Mouse (Mus musculus): ENCODE results near the gene Pdxk. TPM values are rescaled to one million over a fixed set of nuclear protein-coding genes. Genes with fewer than 3 reads are reported as not detected.

Gene Pdxk
- total RNA-seq, 2 experiments from 2014 or later, result 99.5 to 106 TPM

GRCm38 (mm10) chr10:78460463-78460862 lies 4.3 kb downstream of the Pdxk start:
- no peak for DNase-seq (ENCODE audit: low spot score in 2 of 2)

DNA sequence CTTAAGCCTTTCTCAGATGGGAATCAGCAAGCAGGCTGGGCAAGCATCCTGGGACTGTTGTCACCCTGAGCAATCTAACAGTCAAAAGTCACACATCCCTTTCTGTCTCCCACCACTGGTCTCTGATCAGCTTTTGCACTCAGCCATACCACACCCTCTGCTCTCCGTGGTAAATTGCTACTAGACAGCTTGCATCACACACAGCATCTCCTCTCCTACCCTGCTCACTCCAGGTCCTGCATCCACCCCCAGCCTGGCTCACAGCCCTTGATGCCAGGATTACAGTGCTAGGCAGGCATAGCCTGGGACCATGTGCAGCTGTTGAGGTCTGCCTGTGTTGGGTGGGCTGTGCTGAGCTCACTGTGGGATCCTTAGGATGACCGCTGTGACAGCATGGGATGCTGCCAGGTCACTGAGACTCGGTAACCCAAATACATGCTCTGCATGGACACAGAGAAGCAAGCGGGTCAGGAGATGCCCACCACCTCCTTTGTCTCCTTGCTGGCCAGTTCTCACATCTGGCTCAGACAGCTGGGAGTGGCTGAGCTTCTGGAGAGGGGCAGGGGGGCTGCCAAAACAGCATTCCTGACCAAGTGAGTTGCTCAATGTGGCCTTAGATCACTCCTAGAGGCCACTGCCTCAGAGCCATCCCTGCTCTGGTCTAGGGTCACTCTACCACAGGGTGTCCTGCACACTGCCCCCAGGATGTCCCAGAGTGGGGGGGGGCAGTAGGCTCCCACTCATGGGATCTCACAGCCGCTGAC lies 6.2 kb downstream of the Pdxk start:
- peak in 1 of 2 experiments; percentile 43 for DNase-seq (ENCODE audit: low spot score in 2 of 2)

DNA sequence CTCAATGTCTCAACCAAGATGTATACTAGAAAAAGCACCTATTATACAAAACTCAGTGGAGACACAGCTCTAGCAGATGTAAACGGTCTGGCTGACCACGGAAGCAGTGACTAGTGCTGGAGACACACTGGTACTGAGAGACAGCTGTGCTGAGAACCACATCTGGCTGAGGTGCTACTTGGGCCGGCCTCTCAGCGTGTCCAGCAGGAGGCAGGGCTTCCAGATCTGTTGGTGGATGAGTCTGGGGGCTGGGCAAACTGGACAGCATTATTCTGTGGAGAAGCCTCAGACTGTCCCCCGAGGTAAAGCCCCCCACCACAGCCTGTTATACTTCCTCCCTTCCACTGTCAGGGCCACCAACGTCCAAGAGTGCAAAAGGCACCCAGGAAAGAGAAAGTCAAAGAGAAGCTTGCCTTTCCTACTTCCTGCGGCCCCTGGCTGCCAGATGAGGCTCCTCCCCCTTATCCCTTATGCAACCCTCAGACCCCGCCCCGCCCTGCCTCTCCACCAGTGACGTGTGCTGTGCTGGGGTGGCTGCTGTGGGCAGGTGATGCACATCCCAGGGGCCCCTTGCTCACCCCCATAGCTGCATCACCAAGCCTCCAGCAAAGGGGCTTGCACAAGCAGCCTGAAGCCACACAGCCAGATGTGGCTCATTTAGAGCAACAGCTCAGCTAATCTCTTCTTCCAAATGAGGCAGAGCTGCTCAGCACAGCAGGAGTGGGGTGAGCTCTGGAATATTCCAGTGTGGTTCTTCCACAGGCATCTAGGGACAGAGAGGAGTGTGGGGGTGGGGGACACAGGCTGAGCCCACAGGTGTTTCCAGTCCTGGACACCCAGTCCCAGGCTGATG lies 7.1 kb downstream of the Pdxk start:
- peak in 1 of 2 experiments; percentile 23 for DNase-seq (ENCODE audit: low spot score in 2 of 2)

DNA sequence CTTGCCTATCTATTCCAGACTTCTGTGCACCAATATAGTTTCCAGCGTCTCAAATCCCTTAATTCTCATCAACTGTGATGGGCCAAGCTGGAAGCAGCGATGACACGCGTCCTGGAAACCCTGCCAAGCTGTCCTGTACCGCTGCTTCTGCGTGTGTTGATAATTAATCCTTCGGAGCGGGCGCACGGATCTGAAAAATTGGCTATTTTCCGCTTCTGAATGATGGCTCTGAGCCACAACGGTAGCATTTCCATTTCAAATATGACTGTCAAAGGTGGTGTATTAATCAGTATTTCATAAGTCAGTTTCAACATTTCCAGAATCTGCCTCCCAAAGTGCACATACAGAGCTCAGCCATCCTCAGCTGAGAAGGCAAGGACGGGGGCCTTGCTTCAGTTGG lies 8.1 kb downstream of the Pdxk start:
- DNase-seq (ENCODE audit: low spot score in 2 of 2), result peak; percentile 27 to 68

DNA sequence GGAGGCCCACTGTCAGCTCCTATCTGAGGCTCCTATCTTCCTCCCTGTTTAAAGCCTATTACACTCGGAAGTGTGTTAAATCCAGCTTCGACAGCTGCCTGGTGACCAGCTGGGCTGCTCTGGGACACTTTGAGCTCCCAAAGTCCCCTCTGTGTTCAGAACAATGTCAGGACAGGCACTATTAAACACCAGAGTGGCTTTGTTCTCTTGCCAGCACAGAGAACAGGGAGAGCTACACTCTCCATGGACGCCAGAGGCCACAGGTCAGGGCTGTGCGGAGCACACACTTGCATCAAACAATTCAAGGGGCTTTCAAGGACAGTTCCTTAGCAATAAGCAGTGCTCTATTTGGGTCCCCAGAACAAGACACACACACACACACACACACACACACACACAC lies 12.1 kb downstream of the Pdxk start:
- DNase-seq (ENCODE audit: low spot score in 2 of 2), result peak in 1 of 2 experiments; percentile 22

DNA sequence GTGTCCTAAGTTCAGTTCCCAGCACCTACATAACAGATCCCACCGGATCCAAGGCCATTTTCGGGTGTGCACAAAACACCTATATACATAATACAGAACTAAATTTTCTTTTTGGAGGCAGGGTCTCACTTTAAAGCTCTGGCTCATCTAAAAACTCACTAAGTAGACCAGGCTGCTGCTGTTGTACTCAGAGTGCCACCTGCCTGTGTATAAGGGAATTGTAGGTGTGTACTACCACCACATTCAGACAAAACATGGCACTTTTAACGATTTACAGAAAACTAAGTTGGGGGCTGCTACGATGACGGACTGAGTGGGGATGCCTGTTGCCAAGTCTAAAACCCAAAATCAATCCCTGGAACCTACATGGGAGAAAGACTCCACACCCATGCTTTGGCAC lies 14.0 kb downstream of the Pdxk start:
- DNase-seq (ENCODE audit: low spot score in 2 of 2), result no peak

DNA sequence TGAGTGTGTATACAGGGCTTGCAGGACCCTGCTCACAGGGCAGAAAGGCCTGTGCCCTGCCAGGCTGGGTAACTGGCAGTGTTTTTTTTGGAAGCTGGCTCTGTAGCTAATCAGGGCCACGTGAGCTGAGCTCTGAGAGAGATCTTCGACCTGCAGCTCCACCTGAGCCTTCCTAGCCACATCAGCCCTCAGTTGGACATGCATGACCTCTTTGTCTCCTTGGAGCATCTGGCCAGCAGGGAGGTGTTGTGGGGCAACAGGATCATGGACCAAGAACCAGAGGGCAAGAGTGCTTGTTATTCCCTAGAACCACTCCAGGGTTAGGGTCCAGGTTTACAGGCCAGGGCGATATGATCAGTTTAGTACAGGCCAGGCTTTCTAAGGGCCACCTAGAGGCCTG lies 17.4 kb downstream of the Pdxk start:
- DNase-seq (ENCODE audit: low spot score in 2 of 2), result no peak

GRCm38 (mm10) chr10:78446195-78446594 lies 18.6 kb downstream of the Pdxk start:
- DNase-seq (ENCODE audit: low spot score in 2 of 2), result no peak

DNA sequence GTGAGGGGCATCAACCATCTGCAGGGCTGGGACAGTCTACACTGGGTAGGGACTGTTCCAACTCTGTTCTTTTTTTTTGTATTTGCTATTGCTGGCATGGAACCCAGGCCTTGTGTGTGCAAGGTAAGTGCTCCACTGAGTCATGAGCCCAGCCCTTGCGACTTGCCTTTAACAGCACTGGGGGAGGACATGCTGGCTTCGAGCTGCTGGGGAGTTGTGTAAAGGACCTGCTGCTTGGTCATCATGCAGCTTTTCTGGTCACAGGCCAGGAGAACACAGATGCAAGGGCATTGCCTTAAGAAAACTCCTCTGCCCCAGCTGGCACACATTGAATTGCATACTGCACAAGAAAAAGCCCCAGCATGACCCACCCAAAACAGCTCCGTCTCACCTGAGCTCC lies 22.5 kb downstream of the Pdxk start:
- DNase-seq (ENCODE audit: low spot score in 2 of 2), result no peak

DNA sequence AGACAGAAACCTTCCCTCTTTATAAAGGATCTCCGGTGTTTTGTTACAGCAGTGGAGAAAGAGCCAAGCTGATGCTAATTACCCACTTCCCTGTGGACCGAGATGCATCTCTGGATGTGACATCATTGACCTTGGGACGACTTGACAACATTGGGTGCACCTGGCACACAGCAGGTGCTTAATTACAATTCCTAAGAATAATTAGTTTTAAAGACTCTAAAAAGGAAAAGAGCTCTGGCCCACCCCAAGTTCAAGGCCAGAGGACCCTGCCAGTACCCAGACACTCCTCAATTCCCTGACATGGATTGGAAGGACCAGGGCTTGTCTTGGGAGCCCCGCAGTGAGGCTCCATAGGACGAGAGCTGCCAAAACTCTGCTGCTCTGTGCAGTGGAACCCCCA lies 23.2 kb downstream of the Pdxk start:
- DNase-seq (ENCODE audit: low spot score in 2 of 2), result no peak

DNA sequence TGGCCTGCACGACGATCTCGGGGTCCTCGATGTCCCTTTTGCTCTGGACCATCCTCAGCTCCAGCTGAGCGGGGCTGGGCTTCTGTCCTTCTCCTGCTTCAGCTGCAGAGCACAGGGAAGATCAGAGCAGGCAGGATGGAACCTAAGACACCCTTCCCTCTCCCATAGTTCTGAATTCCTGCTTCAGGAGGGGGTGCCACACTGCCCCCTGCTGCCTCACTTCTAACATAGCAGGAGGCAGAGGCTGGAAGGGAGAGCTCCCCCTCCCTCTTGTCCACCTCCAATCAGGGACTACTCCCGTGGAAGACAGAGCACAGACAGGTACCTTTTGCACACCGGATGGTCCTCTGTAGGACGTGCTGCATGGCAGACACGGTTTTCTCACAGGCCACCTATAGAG lies 24.0 kb downstream of the Pdxk start:
- no peak for DNase-seq (ENCODE audit: low spot score in 2 of 2)

GRCm38 (mm10) chr10:78439990-78440389 lies 24.8 kb downstream of the Pdxk start:
- no peak for DNase-seq (ENCODE audit: low spot score in 2 of 2)

GRCm38 (mm10) chr10:78439550-78439949 lies 25.2 kb downstream of the Pdxk start:
- DNase-seq (ENCODE audit: low spot score in 2 of 2), result no peak

- DNase-seq (ENCODE audit: low spot score in 2 of 2), result peak; percentile 70 to 86
Observed at GRCm38 (mm10) chr10:78438094-78438493, 26.7 kb downstream of the Pdxk start.

GRCm38 (mm10) chr10:78432853-78433252 lies 31.9 kb downstream of the Pdxk start:
- no peak for DNase-seq (ENCODE audit: low spot score in 2 of 2)

DNA sequence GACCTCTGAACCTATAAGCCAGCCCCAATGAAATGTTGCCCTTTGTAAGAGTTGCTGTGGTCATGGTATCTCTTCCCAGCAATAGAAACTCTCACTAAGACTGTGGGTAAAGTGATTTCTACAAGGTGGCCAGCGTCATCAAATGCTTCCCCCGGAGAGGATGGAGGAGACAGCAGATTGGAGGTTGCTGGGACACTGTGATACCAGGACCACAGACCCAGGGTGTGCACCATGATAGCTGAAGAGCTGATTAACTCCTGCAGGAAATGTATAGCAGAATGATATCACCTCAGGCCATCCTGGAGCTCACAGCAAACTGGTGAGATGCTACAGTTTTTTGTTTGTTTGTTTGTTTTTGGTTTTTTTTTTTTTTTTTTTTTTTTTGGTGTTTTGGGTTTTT lies 35.0 kb downstream of the Pdxk start:
- DNase-seq (ENCODE audit: low spot score in 2 of 2), result no peak

DNA sequence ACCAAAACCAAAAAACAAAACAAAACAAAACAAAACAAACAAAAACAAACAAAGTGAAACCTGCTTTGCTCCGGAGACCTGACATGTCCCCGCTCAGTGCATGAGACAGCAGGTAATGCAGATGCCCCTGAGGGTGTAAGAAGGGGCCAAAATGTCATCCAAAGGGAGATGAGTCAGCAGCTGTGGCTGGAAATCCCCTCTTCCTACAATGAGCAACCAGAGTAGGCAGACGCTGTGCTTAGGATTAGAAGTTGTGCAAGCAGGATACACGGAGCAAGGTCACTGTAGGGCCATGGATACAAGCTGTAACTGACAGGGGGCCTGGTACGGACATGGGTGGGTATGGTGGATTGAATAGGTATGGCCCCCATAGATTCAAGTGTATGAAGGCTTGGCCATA lies 35.6 kb downstream of the Pdxk start:
- no peak for DNase-seq (ENCODE audit: low spot score in 2 of 2)

GRCm38 (mm10) chr10:78428070-78428469 lies 36.7 kb downstream of the Pdxk start:
- no peak for DNase-seq (ENCODE audit: low spot score in 2 of 2)

DNA sequence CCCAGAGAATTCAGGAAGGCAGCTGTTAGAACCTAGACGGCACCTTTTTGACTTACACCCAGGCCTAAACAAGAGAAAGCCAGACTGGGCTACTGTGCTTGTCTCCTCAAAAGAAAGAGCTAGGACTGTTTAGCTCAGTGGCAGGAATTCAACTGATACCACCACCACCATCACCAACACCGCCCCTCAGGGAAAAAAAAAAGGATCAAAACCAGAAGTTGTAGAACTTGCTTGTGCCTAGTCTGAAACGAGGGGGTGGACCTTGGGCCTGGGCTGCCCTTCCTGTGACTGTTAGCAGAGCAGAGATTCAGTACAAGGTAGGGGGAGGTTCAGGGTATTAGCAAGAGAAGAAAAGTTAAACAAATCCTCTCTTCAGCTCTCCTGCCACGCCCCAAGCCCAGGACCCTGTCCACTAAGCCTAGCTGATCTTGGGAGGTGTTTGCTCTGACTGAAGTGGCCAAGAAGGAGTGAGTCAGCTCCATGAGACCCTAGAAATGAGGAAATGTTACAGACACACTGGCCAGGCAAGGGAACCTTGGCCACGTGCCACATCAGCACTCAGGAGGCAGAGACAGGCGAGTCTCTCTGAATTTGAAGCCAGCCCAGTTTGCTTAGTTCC lies 38.5 kb downstream of the Pdxk start:
- no peak for DNase-seq (ENCODE audit: low spot score in 2 of 2)

- peak; percentile 80 to 89 for DNase-seq (ENCODE audit: low spot score in 2 of 2)
Observed at GRCm38 (mm10) chr10:78425181-78426041, 39.4 kb downstream of the Pdxk start, which contains the start of gene Cstb. TSS of gene Cstb (plus strand) at chr10:78425669.

DNA sequence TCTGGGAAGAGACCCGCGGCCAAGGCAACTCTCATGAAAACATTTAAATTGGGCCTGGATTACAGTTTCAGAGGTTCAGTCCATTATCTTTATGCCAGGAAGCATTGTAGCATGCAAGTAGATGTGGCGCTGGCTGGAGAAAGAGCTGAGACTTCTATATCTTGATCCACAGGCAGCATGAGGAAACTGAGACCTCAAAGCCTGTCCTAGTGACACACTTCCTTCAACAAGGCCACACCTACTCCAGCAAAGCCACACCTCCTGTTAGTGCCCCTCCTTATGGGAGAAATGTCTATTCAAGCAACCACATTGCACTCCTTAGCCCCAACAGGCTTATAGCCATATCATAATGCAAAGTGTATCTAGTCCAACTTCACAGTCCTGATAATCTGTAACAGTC lies 42.2 kb downstream of the Pdxk start:
- no peak for DNase-seq (ENCODE audit: low spot score in 2 of 2)

Data from layer of hippocampus, adult 18-20 months (tissue).